Mouse (Mus musculus) liver, postnatal 0 days (tissue): Measurements from ENCODE around the gene Gnas. TPM values are rescaled to one million over a fixed set of nuclear protein-coding genes. Genes with fewer than 3 reads are reported as not detected.

Source experiments
- ATAC-seq: fragments of 200-750 bp; cut with Nextera tagmentation; 2 replicates; pipeline ENCODE4 v1.8.0; 2017; ENCODE audit warnings: mild to moderate bottlenecking, moderate library complexity
- DNase-seq: peaks from one replicate; pipeline ENCODE4 v3.0.0-alpha.2; 2016
- H3K27ac ChIP-seq: fragments of 300-500 bp; sonication (generic); 2 replicates; pipeline ENCODE4 v1.5.1; 2014; ENCODE audit warnings: antibody characterized with exemption, moderate library complexity, mild to moderate bottlenecking, low read depth
- H3K27me3 ChIP-seq: fragments of 300-500 bp; sonication (generic); 2 replicates; pipeline ENCODE4 v1.6.1; 2014; ENCODE audit warnings: low read length, control low read depth, mixed read lengths; ENCODE audit not compliant: insufficient read depth
- H3K36me3 ChIP-seq: fragments of 300-500 bp; sonication (generic); replicated peaks from 2 replicates; pipeline ENCODE4 v1.6.1; 2014; ENCODE audit warnings: mild to moderate bottlenecking, control low read depth, low read length, moderate library complexity, mixed read lengths; ENCODE audit not compliant: insufficient read depth
- H3K4me1 ChIP-seq: fragments of 300-500 bp; sonication (generic); 2 replicates; pipeline ENCODE4 v1.6.1; 2014; ENCODE audit warnings: antibody characterized with exemption, mild to moderate bottlenecking, control low read depth; ENCODE audit not compliant: insufficient read depth
- H3K4me2 ChIP-seq: fragments of 300-500 bp; sonication (generic); 2 replicates; pipeline ENCODE4 v1.6.1; 2014; ENCODE audit warnings: low read depth, mild to moderate bottlenecking, low read length, moderate library complexity, mixed read lengths
- H3K4me3 ChIP-seq: fragments of 300-500 bp; sonication (generic); 2 replicates; pipeline ENCODE4 v1.5.1; 2014; ENCODE audit warnings: low read depth, low read length
- H3K9ac ChIP-seq: fragments of 300-500 bp; sonication (generic); replicated peaks from 2 replicates; pipeline ENCODE4 v1.6.1; 2014; ENCODE audit warnings: mild to moderate bottlenecking, moderate library complexity
- H3K9me3 ChIP-seq: fragments of 300-500 bp; sonication (generic); 2 replicates; pipeline ENCODE4 v1.6.1; 2016; ENCODE audit warnings: mild to moderate bottlenecking, control low read depth, low read length, mixed read lengths
- CTCF ChIP-seq: sonication (generic); IDR thresholded peaks from 2 replicates; pipeline ENCODE4 v1.5.1; 2016; ENCODE audit warnings: antibody characterized with exemption, low read depth
- EP300 ChIP-seq: IDR thresholded peaks from 2 replicates; pipeline ENCODE4 v1.6.1; 2016; ENCODE audit warnings: antibody characterized with exemption, low read depth, mild to moderate bottlenecking
- WGBS: fragments of 180-500 bp; shearing (Covaris S2); extraction: QIAGEN DNeasy Blood & Tissue Kit; methylation state at CpG from one replicate; pipeline ENCODE4 v1.1.7; 2014; ENCODE audit not compliant: insufficient replicate concordance; 5-methylcytosine and 5-hydroxymethylcytosine counted together
- polyA plus RNA-seq: library from polyadenylated mRNA; unstranded; fragments of >200 nt; fragmentation: Nextera tagmentation; extraction: Ambion mirVana; gene quantifications from 2 replicates; pipeline ENCODE4 v1.2.1, GENCODE M21; 2015

Gnas gene
- polyA plus RNA-seq, 1 experiment from 2014 or later, result 332 TPM

DNA sequence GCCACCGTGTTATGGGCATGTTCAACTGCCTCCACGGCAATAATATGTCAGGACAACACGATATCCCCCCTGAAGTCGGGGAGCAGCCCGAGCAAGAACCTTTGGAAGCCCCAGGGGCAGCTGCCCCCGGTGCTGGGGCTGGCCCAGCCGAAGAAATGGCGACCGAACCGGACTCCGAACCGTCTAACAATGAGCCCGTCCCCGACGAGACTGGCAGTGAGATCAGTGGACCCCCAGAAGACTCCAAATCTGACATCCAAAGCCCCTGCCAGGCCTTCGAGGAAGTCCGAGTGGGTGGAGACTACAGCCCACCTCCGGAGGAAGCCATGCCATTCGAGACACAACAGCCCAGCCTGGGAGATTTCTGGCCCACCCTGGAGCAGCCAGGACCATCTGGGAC, 13.7 kb downstream of the Gnas start:
- H3K4me2 ChIP-seq, result peak overlapping the region; percentile 67; the same call in 1 of the 2 replicates

DNA sequence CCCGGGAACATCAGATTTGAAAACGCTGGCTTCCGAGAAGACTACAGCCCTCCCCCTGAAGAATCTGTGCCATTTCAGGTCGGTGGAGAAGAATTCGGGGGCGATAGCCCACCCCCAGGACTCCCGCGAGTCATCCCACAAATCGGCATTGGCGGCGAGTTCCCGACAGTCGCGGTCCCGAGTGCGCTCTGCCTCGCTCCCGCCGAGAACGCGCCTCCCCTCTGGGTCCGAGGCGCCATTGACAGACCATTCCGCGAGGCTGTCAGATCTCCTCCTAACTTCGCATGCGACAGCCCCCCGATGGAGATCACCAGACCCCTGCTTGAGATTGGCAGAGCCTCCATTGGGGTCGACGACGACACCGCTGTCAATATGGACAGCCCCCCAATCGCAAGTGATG, 14.4 kb downstream of the Gnas start:
- no peak for ATAC-seq
- Histone ChIP-seq H3K27ac (no peak overlapping the region), H3K4me2 (peak overlapping the region; percentile 32; the same call in 1 of the 2 replicates), H3K4me1 (no peaks in the 10 kb centered on the region), H3K9ac (no peak overlapping the region), H3K36me3 (no peaks in the 10 kb centered on the region), H3K27me3 (peaks cover 45% of the 10 kb centered on the region), H3K9me3 (peaks cover 16% of the 10 kb centered on the region), H3K4me3 (peak overlapping the region; percentile 19; the same call in 1 of the 2 replicates)
- DNase-seq, result no peak
- 42% methylated on average over 33 of the region's 33 CpGs for WGBS
- TF ChIP-seq EP300 (no peak), CTCF (no peak)

More for the DNA sequence above, 13.7 kb downstream of the Gnas start:
- no peak for DNase-seq
- Histone ChIP-seq H3K27ac (no peak overlapping the region), H3K9me3 (peaks cover 16% of the 10 kb centered on the region), H3K4me1 (no peaks in the 10 kb centered on the region), H3K4me3 (0 out of 2 replicates have a peak overlapping the region, but pooled peaks have one; percentile 19), H3K9ac (no peak overlapping the region), H3K27me3 (peaks cover 45% of the 10 kb centered on the region), H3K36me3 (no peaks in the 10 kb centered on the region)
- WGBS, result 53% methylated on average over 19 of the region's 19 CpGs
- TF ChIP-seq CTCF (no peak), EP300 (no peak)
- ATAC-seq, result no peak

- ATAC-seq, result no peak
- H3K9me3 ChIP-seq, result peaks cover 16% of the 10 kb centered on the region
- no peak for DNase-seq
Measured at GRCm38 (mm10) chr2:174299091-174299770, 15.1 kb downstream of the Gnas start.

GRCm38 (mm10) chr2:174299771-174300160, 15.6 kb downstream of the Gnas start:
- H3K4me2 ChIP-seq, result no peak overlapping the region
- peaks cover 45% of the 10 kb centered on the region for H3K27me3 ChIP-seq
- H3K36me3 ChIP-seq, result no peaks in the 10 kb centered on the region
- H3K4me1 ChIP-seq, result no peaks in the 10 kb centered on the region
- H3K4me3 ChIP-seq, result 0 out of 2 replicates have a peak overlapping the region, but pooled peaks have one; percentile 13
- no peak for DNase-seq
- no peak for TF ChIP-seq EP300
- TF ChIP-seq CTCF, result no peak
- H3K9ac ChIP-seq, result no peak overlapping the region
- 40% methylated on average over 34 of the region's 34 CpGs for WGBS
- no peak overlapping the region for H3K27ac ChIP-seq
- ATAC-seq, result no peak
- peaks cover 16% of the 10 kb centered on the region for H3K9me3 ChIP-seq

More at GRCm38 (mm10) chr2:174299091-174299770, 15.1 kb downstream of the Gnas start:
- Histone ChIP-seq H3K4me2 (no peak overlapping the region), H3K4me1 (no peaks in the 10 kb centered on the region), H3K36me3 (no peaks in the 10 kb centered on the region), H3K27me3 (peaks cover 45% of the 10 kb centered on the region), H3K27ac (no peak overlapping the region), H3K4me3 (0 out of 2 replicates have a peak overlapping the region, but pooled peaks have one; percentile 13), H3K9ac (no peak overlapping the region)
- 53% methylated on average over 47 of the region's 48 CpGs for WGBS
- TF ChIP-seq EP300, result no peak
- no peak for TF ChIP-seq CTCF

DNA sequence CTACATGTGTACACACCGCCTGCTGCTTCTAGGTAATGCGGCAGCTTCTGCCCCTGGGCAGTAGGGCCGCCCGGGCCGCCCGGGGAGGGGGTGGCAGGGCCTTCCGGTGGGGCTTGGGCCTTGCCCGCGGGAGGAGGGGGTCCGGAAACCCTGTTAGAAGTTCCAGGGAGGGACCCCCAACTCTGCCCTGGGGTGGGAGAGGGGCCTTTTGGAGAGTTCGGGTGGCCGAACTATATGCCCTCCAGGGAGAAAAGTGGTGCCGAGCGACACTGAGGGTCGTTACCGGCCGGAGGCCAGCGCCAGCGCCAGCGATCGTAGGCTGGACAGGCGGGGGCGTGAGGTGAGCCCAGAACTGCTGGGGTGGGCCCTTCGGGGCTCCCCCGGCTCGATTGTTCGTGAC, 16.1 kb downstream of the Gnas start:
- H3K4me1 ChIP-seq, result no peaks in the 10 kb centered on the region
- ATAC-seq, result no peak
- no peak overlapping the region for H3K27ac ChIP-seq
- peaks cover 16% of the 10 kb centered on the region for H3K9me3 ChIP-seq
- TF ChIP-seq CTCF (no peak), EP300 (no peak)
- no peaks in the 10 kb centered on the region for H3K36me3 ChIP-seq
- DNase-seq, result no peak
- no peak overlapping the region for H3K9ac ChIP-seq
- H3K4me2 ChIP-seq, result no peak overlapping the region
- peaks cover 45% of the 10 kb centered on the region for H3K27me3 ChIP-seq
- H3K4me3 ChIP-seq, result no peak overlapping the region
- 54% methylated on average over 27 of the region's 27 CpGs for WGBS

DNA sequence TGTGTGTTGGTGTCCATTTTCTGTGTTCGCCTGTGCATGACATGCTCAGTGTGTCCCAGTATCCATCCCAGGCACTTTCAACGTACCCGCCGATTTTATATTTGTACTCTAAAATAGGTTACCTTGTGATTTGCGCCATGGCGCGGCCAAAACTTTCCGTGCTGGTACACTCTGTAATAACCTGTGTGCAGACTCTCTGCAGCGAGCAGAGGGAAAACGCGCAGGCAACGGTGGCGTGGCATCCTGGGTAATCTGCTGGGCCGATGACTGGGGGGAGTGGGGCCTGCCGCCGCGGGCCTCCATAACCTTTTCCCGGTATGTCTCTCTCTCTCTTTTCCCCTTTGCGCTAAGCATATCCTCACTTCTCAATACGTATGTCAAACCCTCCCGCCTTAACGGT, 16.5 kb downstream of the Gnas start:
- H3K36me3 ChIP-seq, result no peaks in the 10 kb centered on the region
- ATAC-seq (no peak), DNase-seq (no peak)
- H3K27me3 ChIP-seq, result peaks cover 45% of the 10 kb centered on the region
- no peak overlapping the region for H3K4me2 ChIP-seq
- TF ChIP-seq CTCF (no peak), EP300 (no peak)
- H3K27ac ChIP-seq, result no peak overlapping the region
- no peaks in the 10 kb centered on the region for H3K4me1 ChIP-seq
- H3K9ac ChIP-seq, result no peak overlapping the region
- 51% methylated on average over 22 of the region's 22 CpGs for WGBS
- H3K9me3 ChIP-seq, result peaks cover 16% of the 10 kb centered on the region
- no peak overlapping the region for H3K4me3 ChIP-seq
